19 mouse cellular contexts compared by ENCODE assay signal in genomic region chr8:126685365-126685764, GRCm38 (mm10).
A peak's percentile ranks its signal among the peaks of the same experiment; 100 is the strongest.
DNase-seq lines count a peak whose midpoint lies in the region; ATAC-seq and TF ChIP-seq lines count a peak whose summit lies in the region.
"Had no signal": no experiment of that assay in that cellular context is flagged by ENCODE, and none has a peak within 500 bp of the region (broad histone marks: within the 10 kb centered on the region; RNA-seq: fewer than 3 reads in every experiment).

No protein-coding gene starts in this region.

- peak overlapping the region; percentile 11; the same call in 1 of the 2 replicates for H3K27ac ChIP-seq in lung, postnatal 0 days (ENCODE audit: low read length)
- H3K27ac ChIP-seq in embryonic facial prominence, embryonic 11.5 days (replicated peaks; ENCODE audit: low read depth, low read length) = no peak overlapping the region
- H3K27ac ChIP-seq in thymus, adult 2 months (ENCODE audit: control insufficient read depth, insufficient read depth, low read length) = no peak overlapping the region
- H3K27ac ChIP-seq: macrophage; midbrain, embryonic 12.5 days; neural tube, embryonic 15.5 days had no signal

- H3K27me3 ChIP-seq in lung, postnatal 0 days (replicated peaks; ENCODE audit: insufficient read depth, low read length) = no peaks in the 10 kb centered on the region
- H3K27me3 ChIP-seq in embryonic facial prominence, embryonic 11.5 days (ENCODE audit: control insufficient read depth, insufficient read depth, low read length) = no peaks in the 10 kb centered on the region
- no peaks in the 10 kb centered on the region for H3K27me3 ChIP-seq in myocyte (ENCODE audit: control insufficient read depth, insufficient read depth, insufficient read length)
- H3K27me3 ChIP-seq in thymus, adult 2 months (ENCODE audit: control insufficient read depth, insufficient read depth, low read length) = no peaks in the 10 kb centered on the region
- H3K27me3 ChIP-seq: midbrain, embryonic 12.5 days; neural tube, embryonic 15.5 days had no signal

- peak; percentile 88 for ATAC-seq in frontal cortex, adult (ENCODE audit: low TSS enrichment)
- ATAC-seq in lung, postnatal 0 days = no peak
- no peak for ATAC-seq in embryonic facial prominence, embryonic 11.5 days (replicated peaks; ENCODE audit: insufficient number of reproducible peaks, low FRiP score, low TSS enrichment, low read depth)

- no peak overlapping the region for H3K4me2 ChIP-seq in lung, postnatal 0 days (replicated peaks; ENCODE audit: low read depth, low read length)
- no peak overlapping the region for H3K4me2 ChIP-seq in embryonic facial prominence, embryonic 11.5 days (ENCODE audit: low read depth, low read length)
- H3K4me2 ChIP-seq in myocyte (ENCODE audit: low read depth) = peak overlapping the region; percentile 7
- H3K4me2 ChIP-seq: heart, embryonic 11.5 days; midbrain, embryonic 12.5 days; neural tube, embryonic 15.5 days had no signal

- no peak overlapping the region for H3ac ChIP-seq in myocyte (ENCODE audit: control insufficient read depth, insufficient read length)

- TF ChIP-seq EP300 in lung, postnatal 0 days (IDR thresholded peaks at IDR 0.05) = no peak

- H3K36me3 ChIP-seq in lung, postnatal 0 days (ENCODE audit: insufficient read depth, low read length) = no peaks in the 10 kb centered on the region
- H3K36me3 ChIP-seq in embryonic facial prominence, embryonic 11.5 days (replicated peaks; ENCODE audit: control insufficient read depth, insufficient read depth, low read depth, low read length) = no peaks in the 10 kb centered on the region
- no peaks in the 10 kb centered on the region for H3K36me3 ChIP-seq in myocyte (ENCODE audit: control insufficient read depth, insufficient read depth)
- no peaks in the 10 kb centered on the region for H3K36me3 ChIP-seq in thymus, adult 2 months (ENCODE audit: control insufficient read depth, insufficient read depth, low read length)
- H3K36me3 ChIP-seq: midbrain, embryonic 12.5 days; neural tube, embryonic 15.5 days had no signal

- 67% methylated on average over 6 of the region's 6 CpGs for WGBS in lung, postnatal 0 days
- WGBS in embryonic facial prominence, embryonic 11.5 days = 53% methylated on average over 6 of the region's 6 CpGs
- 93% methylated on average over 6 of the region's 6 CpGs for WGBS in thymus, adult 2 months

- no peak for DNase-seq in frontal cortex, postnatal 36 days (ENCODE audit: low spot score in 2 of 2)
- no peak for DNase-seq in lung, postnatal 0 days (ENCODE audit: low spot score)
- DNase-seq in lung, postnatal 36 days = no peak
- DNase-seq in embryonic facial prominence, embryonic 11.5 days (ENCODE audit: low spot score) = peak; percentile 13
- no peak for DNase-seq in thymus, adult 2 months
- DNase-seq in c-Kit-positive CD71-positive TER-119-positive erythroid progenitor cells, embryonic 14.5 days (ENCODE audit: low spot score) = no peak
- DNase-seq: cerebellum, adult 8-10 months; gastrocnemius, postnatal 36 days; heart, postnatal 36 days; kidney, adult 18-20 months; kidney, postnatal 36 days; lung, adult 18-20 months had no signal

- TF ChIP-seq POLR2A in myocyte (IDR thresholded peaks at IDR 0.05; ENCODE audit: insufficient read length, low read depth) = no peak
- TF ChIP-seq POLR2A in thymus, adult 2 months (IDR thresholded peaks at IDR 0.05; ENCODE audit: control insufficient read depth, extremely low read depth, insufficient read depth, low read length, poor library complexity) = no peak

- no peak overlapping the region for H3K4me3 ChIP-seq in lung, postnatal 0 days (ENCODE audit: low read depth, low read length)
- no peak overlapping the region for H3K4me3 ChIP-seq in embryonic facial prominence, embryonic 11.5 days (ENCODE audit: low read depth, low read length)
- no peak overlapping the region for H3K4me3 ChIP-seq in myocyte
- H3K4me3 ChIP-seq in thymus, adult 2 months (ENCODE audit: control insufficient read depth, insufficient read depth, low read length) = no peak overlapping the region
- H3K4me3 ChIP-seq: erythroblast, embryonic 14.5 days; midbrain, embryonic 12.5 days; neural tube, embryonic 15.5 days had no signal

- TF ChIP-seq CTCF in lung, postnatal 0 days (IDR thresholded peaks at IDR 0.05) = no peak
- no peak for TF ChIP-seq CTCF in thymus, adult 2 months (IDR thresholded peaks at IDR 0.05; ENCODE audit: borderline replicate concordance, control insufficient read depth, extremely low read depth, insufficient read depth, low read length, poor library complexity)

- no peaks in the 10 kb centered on the region for H3K79me2 ChIP-seq in myocyte (ENCODE audit: control insufficient read depth, insufficient read depth)

- H3K4me1 ChIP-seq in lung, postnatal 0 days (ENCODE audit: insufficient read depth, low read depth, low read length) = peaks cover 9% of the 10 kb centered on the region; the same call in 1 of the 2 replicates
- no peaks in the 10 kb centered on the region for H3K4me1 ChIP-seq in embryonic facial prominence, embryonic 11.5 days (ENCODE audit: control insufficient read depth, insufficient read depth, low read length)
- peaks cover 5% of the 10 kb centered on the region for H3K4me1 ChIP-seq in thymus, adult 2 months (replicated peaks; ENCODE audit: control insufficient read depth, insufficient read depth, low read length)

- no peaks in the 10 kb centered on the region for H3K9me3 ChIP-seq in lung, postnatal 0 days (ENCODE audit: low read length)
- H3K9me3 ChIP-seq in embryonic facial prominence, embryonic 11.5 days (replicated peaks; ENCODE audit: control insufficient read depth, low read length) = no peaks in the 10 kb centered on the region
- H3K9me3 ChIP-seq: midbrain, embryonic 12.5 days; neural tube, embryonic 15.5 days had no signal

- no peak overlapping the region for H3K9ac ChIP-seq in lung, postnatal 0 days (replicated peaks; ENCODE audit: low read depth)
- H3K9ac ChIP-seq in embryonic facial prominence, embryonic 11.5 days (replicated peaks; ENCODE audit: low read length) = no peak overlapping the region
- H3K9ac ChIP-seq: midbrain, embryonic 12.5 days; neural tube, embryonic 15.5 days had no signal

TF ChIP-seq in myocyte, 11 proteins besides CTCF, POLR2A, EP300 and RAD21:
- TF ChIP-seq USF1 (IDR thresholded peaks at IDR 0.05; ENCODE audit: low read depth) (no peak), MYOG (IDR thresholded peaks at IDR 0.05; ENCODE audit: control insufficient read depth in 1 of 3, insufficient read depth in 1 of 3, insufficient read length in 2 of 3, low read depth in 2 of 3) (no peak), TCF12 (IDR thresholded peaks at IDR 0.05; ENCODE audit: insufficient read depth, poor library complexity, severe bottlenecking) (no peak), POLR2AphosphoS2 (IDR thresholded peaks at IDR 0.05; ENCODE audit: insufficient read length, low read depth) (no peak), MYOD1 (IDR thresholded peaks at IDR 0.05; ENCODE audit: control insufficient read depth in 1 of 3, insufficient read length in 2 of 3, low read depth in 2 of 3) (no peak), E2F4 (IDR thresholded peaks at IDR 0.05; ENCODE audit: insufficient read depth) (no peak), SRF (IDR thresholded peaks at IDR 0.05; ENCODE audit: control insufficient read depth, insufficient read length, low read depth) (no peak), TCF3 (IDR thresholded peaks at IDR 0.05; ENCODE audit: insufficient read length, low read depth) (no peak), REST (IDR thresholded peaks at IDR 0.05; ENCODE audit: insufficient read depth, insufficient read length) (no peak), MAX (IDR thresholded peaks at IDR 0.05; ENCODE audit: low read depth) (no peak), CEBPB (IDR thresholded peaks at IDR 0.05; ENCODE audit: insufficient read depth, poor library complexity, severe bottlenecking) (no peak)
TF ChIP-seq in myocyte: peak in this region for 0.
